Mouse (Mus musculus): ENCODE measurements at regions not wholly inside any gene's neighbourhood (a gene's known extent, or its start where the extent isn't known, plus 50 kb on each side); places are given as distances from the start of the nearest gene placed in this dataset.

- DNase-seq (ENCODE audit: low read depth, low spot score), result no peak
Measured at GRCm38 (mm10) chr6:59968701-59969100, 542.6 kb upstream of the Gprin3 start.

- DNase-seq (ENCODE audit: low read depth, low spot score), result no peak
Measured at GRCm38 (mm10) chr6:59968222-59968621, 542.1 kb upstream of the Gprin3 start.

GRCm38 (mm10) chr6:59935046-59935445, 509.0 kb upstream of the Gprin3 start:
- peak; percentile 1 for DNase-seq (ENCODE audit: low read depth, low spot score)

GRCm38 (mm10) chr6:59899808-59900207, 473.7 kb upstream of the Gprin3 start:
- no peak for DNase-seq (ENCODE audit: low read depth, low spot score)
